ENCODE assay signal across 26 mouse cellular contexts in genomic region chr17:87454121-87454520, GRCm38 (mm10). TPM values are rescaled to one million over a fixed set of nuclear protein-coding genes. Genes with fewer than 3 reads are reported as not detected.
A peak's percentile ranks its signal among the peaks of the same experiment; 100 is the strongest.
DNase-seq lines count a peak whose midpoint lies in the region; ATAC-seq lines count a peak whose summit lies in the region.
"Had no signal": no experiment of that assay in that cellular context is flagged by ENCODE, and none has a peak within 500 bp of the region (broad histone marks: within the 10 kb centered on the region; RNA-seq: fewer than 3 reads in every experiment).

No protein-coding gene starts in this region.

- H3K4me3 ChIP-seq in intestine, embryonic 14.5 days (ENCODE audit: low read depth, low read length), result no peak overlapping the region
- no peak overlapping the region for H3K4me3 ChIP-seq in intestine, embryonic 16.5 days (ENCODE audit: low read length)
- H3K4me3 ChIP-seq: embryonic facial prominence, embryonic 10.5 days; embryonic facial prominence, embryonic 12.5 days; forebrain, embryonic 13.5 days; forebrain, embryonic 15.5 days had no signal

- WGBS in intestine, embryonic 14.5 days, result 91% methylated on average over 3 of the region's 3 CpGs
- 85% methylated on average over 3 of the region's 3 CpGs for WGBS in intestine, embryonic 16.5 days

- no peak for ATAC-seq in intestine, embryonic 14.5 days (replicated peaks; ENCODE audit: low FRiP score, low TSS enrichment, low read depth)
- ATAC-seq in intestine, embryonic 16.5 days, result no peak
- ATAC-seq: activated CD4-positive, CD25-positive, alpha-beta regulatory T cell, adult 4 months; forebrain, embryonic 13.5 days; forebrain, embryonic 15.5 days; forebrain, postnatal 0 days; Patski had no signal

- H3K4me2 ChIP-seq in intestine, embryonic 14.5 days (ENCODE audit: low read length), result no peak overlapping the region
- H3K4me2 ChIP-seq in intestine, embryonic 16.5 days (ENCODE audit: low read depth, low read length), result no peak overlapping the region
- H3K4me2 ChIP-seq: embryonic facial prominence, embryonic 12.5 days; forebrain, embryonic 13.5 days; forebrain, embryonic 15.5 days had no signal

- H3K4me1 ChIP-seq in intestine, embryonic 14.5 days (replicated peaks; ENCODE audit: control insufficient read depth, insufficient read depth, low read length), result peaks cover 17% of the 10 kb centered on the region
- H3K4me1 ChIP-seq in intestine, embryonic 16.5 days (ENCODE audit: control insufficient read depth, insufficient read depth, low read length), result peaks cover 10% of the 10 kb centered on the region

- no peak overlapping the region for H3K27ac ChIP-seq in intestine, embryonic 14.5 days (ENCODE audit: low read depth)
- H3K27ac ChIP-seq in intestine, embryonic 16.5 days (ENCODE audit: low read length), result no peak overlapping the region
- H3K27ac ChIP-seq: embryonic facial prominence, embryonic 10.5 days; embryonic facial prominence, embryonic 12.5 days; forebrain, embryonic 13.5 days; forebrain, embryonic 15.5 days had no signal

- H3K9me3 ChIP-seq in intestine, embryonic 14.5 days (ENCODE audit: control insufficient read depth, low read length), result no peaks in the 10 kb centered on the region
- H3K9me3 ChIP-seq in intestine, embryonic 16.5 days (ENCODE audit: control insufficient read depth, low read length), result no peaks in the 10 kb centered on the region
- H3K9me3 ChIP-seq: embryonic facial prominence, embryonic 10.5 days; embryonic facial prominence, embryonic 12.5 days; forebrain, embryonic 13.5 days; forebrain, embryonic 15.5 days had no signal

- H3K9ac ChIP-seq in intestine, embryonic 14.5 days (ENCODE audit: low read length), result no peak overlapping the region
- H3K9ac ChIP-seq in intestine, embryonic 16.5 days (ENCODE audit: low read depth, low read length), result no peak overlapping the region
- H3K9ac ChIP-seq: embryonic facial prominence, embryonic 12.5 days; forebrain, embryonic 13.5 days; forebrain, embryonic 15.5 days; forebrain, postnatal 0 days had no signal

- no peaks in the 10 kb centered on the region for H3K27me3 ChIP-seq in intestine, embryonic 14.5 days (replicated peaks; ENCODE audit: control insufficient read depth, insufficient read depth, low read length)
- H3K27me3 ChIP-seq in intestine, embryonic 16.5 days (replicated peaks; ENCODE audit: control insufficient read depth, insufficient read depth, low read length), result no peaks in the 10 kb centered on the region
- H3K27me3 ChIP-seq: embryonic facial prominence, embryonic 12.5 days; forebrain, embryonic 13.5 days; forebrain, embryonic 15.5 days; Patski had no signal

- intact Hi-C loops in left cerebral cortex, postnatal 14 days (cut with DNase I), result no loop called here

- H3K36me3 ChIP-seq in intestine, embryonic 14.5 days (ENCODE audit: control insufficient read depth, insufficient read depth, low read length), result no peaks in the 10 kb centered on the region
- no peaks in the 10 kb centered on the region for H3K36me3 ChIP-seq in intestine, embryonic 16.5 days (ENCODE audit: control insufficient read depth, insufficient read depth, low read length)
- H3K36me3 ChIP-seq: embryonic facial prominence, embryonic 10.5 days; embryonic facial prominence, embryonic 12.5 days; forebrain, embryonic 15.5 days; G1E had no signal

- peak; percentile 40 for DNase-seq in intestine, embryonic 14.5 days (ENCODE audit: low spot score)
- DNase-seq in R1 (ENCODE audit: low read depth, low spot score), result peak; percentile 40
- no peak for DNase-seq in right cerebral cortex, postnatal 4 days
- no peak for DNase-seq in left cerebral cortex, postnatal 14 days (ENCODE audit: low spot score in 2 of 2)
- DNase-seq: adrenal gland, adult 8-10 months; cerebellum, adult 11-12 months; cerebellum, adult 2 months; cerebellum, adult 9-10 months; cerebellum, postnatal 10 days; cerebellum, postnatal 25 days; forebrain, postnatal 0 days had no signal

RNA-seq across cellular contexts. Expression of gene Calm2, which starts 7.4 kb away (rescaled TPM):
- 1,068 and 1,168 TPM in 2 replicates for polyA plus RNA-seq in intestine, embryonic 14.5 days (2014; fragmentation: Nextera tagmentation; extraction: Ambion mirVana)
- 1,041 and 1,116 TPM in 2 replicates for polyA plus RNA-seq in intestine, embryonic 16.5 days (2015; fragmentation: Nextera tagmentation; extraction: Ambion mirVana)
- total RNA-seq in left cerebral cortex, postnatal 14 days (2021), result 1,000 to 10,000 TPM; 2,367 to 2,382 TPM

RNA-seq across cellular contexts. Expression of gene Stpg4, which starts 26.6 kb away (rescaled TPM):
- not detected in 2 replicates for polyA plus RNA-seq in intestine, embryonic 14.5 days (2014; fragmentation: Nextera tagmentation; extraction: Ambion mirVana)
- not detected in 2 replicates for polyA plus RNA-seq in intestine, embryonic 16.5 days (2015; fragmentation: Nextera tagmentation; extraction: Ambion mirVana)
- not detected for total RNA-seq in left cerebral cortex, postnatal 14 days (2021)
- total RNA-seq: adrenal gland, adult 18-20 months; adrenal gland, adult 8-10 months; adrenal gland, postnatal 14 days; adrenal gland, postnatal 36 days; forebrain, postnatal 0 days had no signal
- polyA plus RNA-seq: activated CD4-positive, CD25-positive, alpha-beta regulatory T cell, adult 4 months; C2C12; cerebellum, adult 2 months; cortical plate, adult 2 months; embryonic facial prominence, embryonic 10.5 days; embryonic facial prominence, embryonic 12.5 days; embryonic facial prominence, embryonic 14.5 days; forebrain, embryonic 11.5 days; forebrain, embryonic 13.5 days; forebrain, embryonic 15.5 days; forebrain, postnatal 0 days; G1E; Patski had no signal

Comparison
In these comparisons a context has a peak if more than half of its experiments do, and no peak if none do; other contexts are left out.
1. DNase-seq: peak in intestine, embryonic 14.5 days (single experiment) and R1 (single experiment); none in right cerebral cortex, postnatal 4 days (single experiment) and left cerebral cortex, postnatal 14 days (0 of 2).